Mouse (Mus musculus): ENCODE measurements at regions not wholly inside any gene's neighbourhood (a gene's known extent, or its start where the extent isn't known, plus 50 kb on each side); places are given as distances from the start of the nearest gene placed in this dataset.
A peak's percentile ranks its signal among the peaks of the same experiment; 100 is the strongest.

GRCm38 (mm10) chrX:47726285-47726684 lies 166.5 kb downstream of the Smarca1 start:
- no peak for DNase-seq (ENCODE audit: low spot score)

GRCm38 (mm10) chrX:47703080-47703479 lies 189.7 kb downstream of the Smarca1 start:
- DNase-seq (ENCODE audit: low spot score): peak; percentile 2

GRCm38 (mm10) chrX:47668778-47669177 lies 224.0 kb downstream of the Smarca1 start:
- DNase-seq (ENCODE audit: low spot score): no peak

- no peak for DNase-seq (ENCODE audit: low spot score)
Observed at GRCm38 (mm10) chrX:47646523-47646922, 246.3 kb downstream of the Smarca1 start.

- no peak for DNase-seq (ENCODE audit: low spot score)
Observed at GRCm38 (mm10) chrX:47641191-47641590, 251.6 kb downstream of the Smarca1 start.

GRCm38 (mm10) chrX:47638831-47639316 lies 253.9 kb downstream of the Smarca1 start:
- no peak for DNase-seq (ENCODE audit: low spot score)

GRCm38 (mm10) chrX:47622881-47623613 lies 269.7 kb downstream of the Smarca1 start:
- DNase-seq (ENCODE audit: low spot score): no peak

- DNase-seq (ENCODE audit: low spot score): no peak
Observed at GRCm38 (mm10) chrX:47612364-47612763, 280.4 kb downstream of the Smarca1 start.
